Mouse (Mus musculus) forebrain, embryonic 13.5 days (tissue): ENCODE measurements around the gene Xylt1. TPM values are rescaled to one million over a fixed set of nuclear protein-coding genes. Genes with fewer than 3 reads are reported as not detected.
A peak's percentile ranks its signal among the peaks of the same experiment; 100 is the strongest.

Source experiments
- ATAC-seq: fragments of 200-750 bp; cut with Nextera tagmentation; 2 replicates; pipeline ENCODE4 v1.8.0; 2017
- H3K27ac ChIP-seq: fragments of 300-500 bp; sonication (generic); 2 replicates; pipeline ENCODE4 v1.5.1; 2015; ENCODE audit warnings: inconsistent platforms, mild to moderate bottlenecking, moderate library complexity
- H3K27me3 ChIP-seq: fragments of 300-500 bp; sonication (generic); 2 replicates; pipeline ENCODE4 v1.6.1; 2015; ENCODE audit warnings: mild to moderate bottlenecking, inconsistent platforms
- H3K36me3 ChIP-seq: fragments of 300-500 bp; sonication (generic); 2 replicates; pipeline ENCODE4 v1.6.1; 2015; ENCODE audit warnings: mild to moderate bottlenecking, inconsistent platforms; ENCODE audit not compliant: poor library complexity, severe bottlenecking
- H3K4me1 ChIP-seq: fragments of 300-500 bp; sonication (generic); 2 replicates; pipeline ENCODE4 v1.6.1; 2015; ENCODE audit warnings: inconsistent platforms
- H3K4me2 ChIP-seq: fragments of 300-500 bp; sonication (generic); 2 replicates; pipeline ENCODE4 v1.6.1; 2015; ENCODE audit warnings: inconsistent platforms, mild to moderate bottlenecking, moderate library complexity
- H3K4me3 ChIP-seq: fragments of 300-500 bp; sonication (generic); 2 replicates; pipeline ENCODE4 v1.5.1; 2015; ENCODE audit warnings: mild to moderate bottlenecking, inconsistent platforms
- H3K9ac ChIP-seq: fragments of 300-500 bp; sonication (generic); 2 replicates; pipeline ENCODE4 v1.6.1; 2015; ENCODE audit warnings: mild to moderate bottlenecking, inconsistent platforms
- H3K9me3 ChIP-seq: fragments of 300-500 bp; sonication (generic); replicated peaks from 2 replicates; pipeline ENCODE4 v1.6.1; 2016; ENCODE audit warnings: inconsistent platforms
- WGBS: fragments of 180-500 bp; shearing (Covaris S2); methylation state at CpG from one replicate; pipeline ENCODE4 v1.1.7; 2015; 5-methylcytosine and 5-hydroxymethylcytosine counted together
- polyA plus RNA-seq: library from polyadenylated mRNA; unstranded; fragments of >200 nt; fragmentation: Nextera tagmentation; extraction: Ambion mirVana; gene quantifications from 2 replicates; pipeline ENCODE4 v1.2.1, GENCODE M21; 2015

Xylt1 gene
- polyA plus RNA-seq, 1 experiment from 2014 or later = 2.5 TPM

DNA sequence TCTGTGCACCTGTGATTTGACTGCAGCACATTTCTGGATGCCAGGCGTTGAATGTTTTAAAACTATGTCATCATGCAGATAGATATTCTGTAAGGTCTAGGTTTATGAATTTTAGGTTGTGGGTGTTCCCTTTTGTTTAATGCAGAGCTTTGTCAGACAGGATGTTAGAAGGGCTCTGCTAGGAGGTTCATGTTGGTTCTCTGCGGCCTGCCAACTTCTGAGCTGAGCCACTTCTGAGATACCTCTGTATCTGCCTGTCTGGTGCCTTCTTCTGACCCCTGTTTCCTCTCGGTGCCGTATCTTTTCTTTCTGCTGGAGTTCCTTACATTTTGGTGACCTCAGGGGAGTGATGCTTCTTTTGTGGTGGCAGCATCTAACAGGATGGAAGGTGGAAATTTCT lies 44.1 kb downstream of the Xylt1 start:
- Histone ChIP-seq H3K4me2 (no peak overlapping the region), H3K4me1 (peaks cover 57% of the 10 kb centered on the region), H3K9me3 (no peaks in the 10 kb centered on the region), H3K9ac (no peak overlapping the region), H3K27ac (no peak overlapping the region), H3K36me3 (no peaks in the 10 kb centered on the region), H3K4me3 (no peak overlapping the region), H3K27me3 (no peaks in the 10 kb centered on the region)
- no peak for ATAC-seq
- 86% methylated on average over 4 of the region's 4 CpGs for WGBS

DNA sequence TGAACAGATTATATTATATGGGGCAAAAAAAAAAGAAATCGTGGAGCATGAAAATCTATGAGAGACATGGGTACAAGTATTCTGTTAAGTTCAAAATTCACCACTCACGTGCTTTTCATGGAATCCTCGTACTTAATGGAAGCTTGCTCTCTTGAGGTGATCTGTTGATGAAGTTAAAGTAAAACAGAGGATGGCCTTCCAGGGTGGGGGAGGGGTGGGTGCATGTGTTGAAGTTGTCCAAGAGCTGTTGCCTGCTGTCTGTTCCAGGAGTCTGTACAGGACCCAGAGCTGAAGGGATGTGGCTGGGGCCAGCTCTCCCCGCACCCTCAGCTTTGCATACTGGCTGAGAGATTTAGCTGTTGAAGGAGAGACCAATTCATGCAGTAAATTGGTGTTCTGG lies 45.6 kb downstream of the Xylt1 start:
- no peak overlapping the region for H3K9ac ChIP-seq
- no peaks in the 10 kb centered on the region for H3K36me3 ChIP-seq
- H3K4me1 ChIP-seq = peaks cover 48% of the 10 kb centered on the region
- H3K4me3 ChIP-seq = no peak overlapping the region
- no peak for ATAC-seq
- no peaks in the 10 kb centered on the region for H3K9me3 ChIP-seq
- no peak overlapping the region for H3K27ac ChIP-seq
- no peak overlapping the region for H3K4me2 ChIP-seq
- no peaks in the 10 kb centered on the region for H3K27me3 ChIP-seq
- WGBS = 81% methylated on average over 4 of the region's 4 CpGs

DNA sequence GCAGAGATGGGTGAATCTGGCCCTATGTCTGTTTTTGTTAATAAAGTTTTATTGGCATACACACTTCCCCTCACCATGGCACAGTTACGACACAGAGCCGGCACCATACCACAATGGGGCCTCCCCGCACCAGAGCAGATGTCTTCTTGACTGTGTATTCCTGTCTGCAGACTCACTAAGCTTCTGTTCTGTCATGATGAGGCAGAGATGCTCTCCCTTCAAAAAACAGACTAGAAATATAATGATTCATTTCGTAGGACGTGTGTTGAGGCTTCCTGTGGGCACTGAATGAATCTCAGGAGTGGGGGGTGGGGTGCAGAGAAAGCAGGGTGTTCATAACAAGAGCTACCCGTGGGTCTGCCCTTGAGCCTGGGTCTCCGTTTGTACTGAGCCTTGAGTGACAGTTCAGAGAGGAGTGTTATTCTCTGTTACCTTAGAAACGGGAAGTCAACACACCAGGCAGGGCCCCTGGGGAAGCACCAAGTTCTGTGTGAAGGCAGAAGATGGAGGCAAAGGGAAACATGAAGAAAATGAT lies 48.0 kb downstream of the Xylt1 start:
- H3K9me3 ChIP-seq = no peaks in the 10 kb centered on the region
- H3K27ac ChIP-seq = peak overlapping the region; percentile 33

DNA sequence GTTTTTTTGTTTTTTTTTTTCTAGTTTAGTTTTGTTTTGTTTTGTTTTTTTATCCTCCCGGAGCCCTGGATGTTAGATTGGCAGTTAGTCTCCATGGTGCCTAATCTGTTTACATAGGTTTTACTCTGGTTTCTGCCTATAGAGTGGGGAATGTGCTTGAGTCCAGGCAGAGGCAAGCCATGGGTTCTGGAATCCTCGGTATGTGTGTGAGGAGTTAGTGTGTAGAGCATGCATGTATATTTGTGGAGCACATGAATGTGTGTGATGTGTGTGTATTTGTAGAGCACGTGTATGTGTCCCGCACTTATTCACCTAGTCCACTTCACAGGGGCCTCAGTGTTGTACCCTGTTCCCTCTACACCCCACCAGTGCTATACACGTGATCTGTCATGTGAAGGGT lies 48.7 kb downstream of the Xylt1 start:
- ATAC-seq = no peak

More for the DNA sequence above, 48.0 kb downstream of the Xylt1 start:
- 37% methylated on average over 8 of the region's 8 CpGs for WGBS
- H3K4me3 ChIP-seq = no peak overlapping the region
- peaks cover 40% of the 10 kb centered on the region for H3K4me1 ChIP-seq
- H3K9ac ChIP-seq = no peak overlapping the region
- peak; percentile 58; the same call in 1 of the 2 replicates for ATAC-seq
- no peak overlapping the region for H3K4me2 ChIP-seq
- no peaks in the 10 kb centered on the region for H3K27me3 ChIP-seq
- H3K36me3 ChIP-seq = no peaks in the 10 kb centered on the region

DNA sequence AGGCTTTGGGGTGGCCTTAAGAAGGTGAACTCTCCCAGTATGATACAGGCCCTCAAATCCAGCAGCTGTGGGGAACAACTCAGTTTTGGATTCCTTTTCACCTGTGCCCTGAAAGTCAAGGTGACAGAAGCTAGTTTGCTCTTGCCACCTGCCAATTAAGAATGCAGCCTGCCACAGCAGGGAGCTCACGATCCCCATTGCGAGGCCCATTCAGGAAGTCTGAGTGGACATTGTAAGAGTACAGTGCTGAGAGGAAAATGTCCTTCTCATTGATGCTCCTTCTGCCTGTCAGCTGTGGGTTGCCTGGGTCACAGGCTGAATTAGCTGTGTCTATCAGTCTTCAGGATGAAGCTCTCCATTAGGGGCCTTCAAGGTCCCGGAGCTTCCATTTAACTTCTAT lies 49.1 kb downstream of the Xylt1 start:
- Histone ChIP-seq H3K4me2 (no peak overlapping the region), H3K9ac (no peak overlapping the region), H3K27ac (no peak overlapping the region), H3K36me3 (no peaks in the 10 kb centered on the region), H3K4me3 (no peak overlapping the region), H3K4me1 (peaks cover 41% of the 10 kb centered on the region), H3K9me3 (no peaks in the 10 kb centered on the region), H3K27me3 (no peaks in the 10 kb centered on the region)
- ATAC-seq = no peak
- 76% methylated on average over 3 of the region's 3 CpGs for WGBS

More for the DNA sequence above, 48.7 kb downstream of the Xylt1 start:
- H3K27ac ChIP-seq = no peak overlapping the region
- no peaks in the 10 kb centered on the region for H3K36me3 ChIP-seq
- 80% methylated on average over 5 of the region's 5 CpGs for WGBS
- no peaks in the 10 kb centered on the region for H3K9me3 ChIP-seq
- no peak overlapping the region for H3K4me3 ChIP-seq
- no peak overlapping the region for H3K4me2 ChIP-seq
- H3K9ac ChIP-seq = no peak overlapping the region
- H3K27me3 ChIP-seq = no peaks in the 10 kb centered on the region
- H3K4me1 ChIP-seq = peaks cover 41% of the 10 kb centered on the region

GRCm38 (mm10) chr7:117430361-117430935 lies 49.7 kb downstream of the Xylt1 start:
- 88% methylated on average over 5 of the region's 5 CpGs for WGBS
- no peak for ATAC-seq
- Histone ChIP-seq H3K36me3 (no peaks in the 10 kb centered on the region), H3K9ac (no peak overlapping the region), H3K27ac (no peak overlapping the region), H3K27me3 (no peaks in the 10 kb centered on the region), H3K4me3 (no peak overlapping the region), H3K4me1 (peaks cover 42% of the 10 kb centered on the region), H3K9me3 (no peaks in the 10 kb centered on the region), H3K4me2 (no peak overlapping the region)

DNA sequence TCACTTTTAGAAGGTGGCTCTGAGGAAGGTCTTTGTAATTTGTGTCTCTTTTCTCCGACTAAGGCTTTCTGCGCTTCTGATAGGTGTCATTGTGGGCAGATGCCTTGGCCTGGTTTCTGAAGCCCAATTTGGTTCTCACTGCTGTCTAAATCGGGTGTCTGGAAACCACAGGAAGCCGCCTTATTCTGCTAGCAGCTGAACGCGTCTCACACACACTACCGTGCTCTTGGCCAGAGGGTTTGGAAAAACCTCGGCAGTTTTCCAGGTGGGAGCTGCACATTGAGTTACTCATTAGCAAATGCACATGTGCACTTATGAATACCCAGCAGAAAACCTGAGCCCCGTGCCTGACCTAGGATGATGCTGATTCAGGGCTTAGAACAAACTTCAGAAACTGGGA lies 52.9 kb downstream of the Xylt1 start:
- no peaks in the 10 kb centered on the region for H3K36me3 ChIP-seq
- H3K9me3 ChIP-seq = no peaks in the 10 kb centered on the region
- H3K27ac ChIP-seq = peak overlapping the region; percentile 25; the same call in 1 of the 2 replicates
- H3K27me3 ChIP-seq = no peaks in the 10 kb centered on the region
- WGBS = 66% methylated on average over 9 of the region's 9 CpGs
- ATAC-seq = no peak
- no peak overlapping the region for H3K4me3 ChIP-seq
- peaks cover 55% of the 10 kb centered on the region for H3K4me1 ChIP-seq
- no peak overlapping the region for H3K4me2 ChIP-seq
- H3K9ac ChIP-seq = no peak overlapping the region

GRCm38 (mm10) chr7:117435091-117435490 lies 54.3 kb downstream of the Xylt1 start:
- H3K4me2 ChIP-seq = no peak overlapping the region
- 86% methylated on average over 3 of the region's 3 CpGs for WGBS
- ATAC-seq = no peak
- no peak overlapping the region for H3K27ac ChIP-seq
- no peaks in the 10 kb centered on the region for H3K9me3 ChIP-seq
- H3K36me3 ChIP-seq = no peaks in the 10 kb centered on the region
- no peak overlapping the region for H3K9ac ChIP-seq
- H3K4me3 ChIP-seq = no peak overlapping the region
- H3K4me1 ChIP-seq = peaks cover 48% of the 10 kb centered on the region
- H3K27me3 ChIP-seq = no peaks in the 10 kb centered on the region

DNA sequence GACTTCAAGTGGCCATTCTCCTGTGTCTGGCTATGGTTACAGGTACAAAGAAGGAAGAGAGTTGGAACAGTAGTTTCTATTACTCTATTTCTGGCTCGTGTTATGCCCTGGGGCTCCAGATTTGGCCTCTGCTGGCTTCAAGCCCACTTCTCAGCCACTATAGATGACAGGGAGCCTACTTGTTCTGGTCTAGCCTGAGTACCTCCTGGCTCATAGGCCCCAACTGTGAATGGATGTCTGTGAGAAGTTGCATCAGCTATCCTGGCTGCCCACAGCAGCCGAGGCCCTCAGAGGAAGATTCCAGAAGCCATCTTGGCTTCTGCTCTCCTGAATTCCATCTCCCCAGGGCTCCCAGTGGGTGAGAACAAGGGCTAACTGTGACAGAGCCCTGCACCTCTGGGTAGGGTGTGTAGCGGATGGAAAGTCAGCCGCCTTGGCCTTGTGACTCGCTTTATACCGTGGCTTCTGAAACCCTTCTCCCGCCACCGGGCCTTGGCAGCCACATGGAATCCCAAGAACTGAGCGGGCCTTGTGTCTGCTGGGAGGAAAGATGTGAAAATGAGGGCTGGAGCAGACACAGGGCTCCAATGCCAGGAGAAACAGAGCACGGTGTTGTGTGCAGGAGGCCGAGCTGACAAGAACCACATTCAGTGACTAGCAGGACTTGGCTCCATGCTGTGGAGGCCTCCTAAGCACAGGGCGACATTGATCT lies 55.1 kb downstream of the Xylt1 start:
- ATAC-seq = peak; percentile 22; the same call in 1 of the 2 replicates
- H3K9me3 ChIP-seq = no peaks in the 10 kb centered on the region
- no peak overlapping the region for H3K9ac ChIP-seq
- no peak overlapping the region for H3K4me3 ChIP-seq
- WGBS = 89% methylated on average over 12 of the region's 12 CpGs
- H3K27me3 ChIP-seq = no peaks in the 10 kb centered on the region
- no peaks in the 10 kb centered on the region for H3K36me3 ChIP-seq
- 0 out of 2 replicates have a peak overlapping the region, but pooled peaks have one; percentile 4 for H3K27ac ChIP-seq
- no peak overlapping the region for H3K4me2 ChIP-seq
- peaks cover 44% of the 10 kb centered on the region for H3K4me1 ChIP-seq

DNA sequence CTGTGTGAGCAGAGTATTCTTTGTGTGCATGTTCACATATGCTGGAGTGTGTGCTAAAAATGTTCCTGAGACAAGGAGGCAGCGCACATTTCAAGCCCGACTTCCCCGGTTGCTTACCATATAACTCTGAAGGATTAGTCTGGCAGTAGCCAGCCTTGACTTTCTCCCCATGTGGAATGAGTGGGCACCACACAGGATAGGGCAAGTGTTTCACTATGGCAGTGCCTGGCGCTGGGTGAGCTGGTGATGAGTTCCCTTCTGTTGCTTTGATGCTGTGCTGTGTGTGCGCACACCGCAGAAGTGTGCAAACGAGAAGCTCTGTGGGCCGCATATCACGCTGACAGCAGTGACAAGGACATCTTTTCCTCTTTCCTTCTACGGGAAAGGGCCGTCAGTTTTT lies 56.1 kb downstream of the Xylt1 start:
- WGBS = 87% methylated on average over 11 of the region's 11 CpGs
- Histone ChIP-seq H3K4me3 (no peak overlapping the region), H3K27me3 (no peaks in the 10 kb centered on the region), H3K27ac (no peak overlapping the region), H3K9ac (no peak overlapping the region), H3K9me3 (0 out of 2 replicates have a peak, but pooled peaks cover 2% of the 10 kb centered on the region), H3K4me1 (peaks cover 42% of the 10 kb centered on the region), H3K4me2 (no peak overlapping the region), H3K36me3 (no peaks in the 10 kb centered on the region)
- no peak for ATAC-seq

GRCm38 (mm10) chr7:117440994-117441393 lies 60.2 kb downstream of the Xylt1 start:
- H3K27me3 ChIP-seq = no peaks in the 10 kb centered on the region

GRCm38 (mm10) chr7:117442639-117443038 lies 61.9 kb downstream of the Xylt1 start:
- Histone ChIP-seq H3K9me3 (0 out of 2 replicates have a peak, but pooled peaks cover 4% of the 10 kb centered on the region), H3K9ac (no peak overlapping the region), H3K36me3 (no peaks in the 10 kb centered on the region), H3K4me1 (peaks cover 9% of the 10 kb centered on the region; the same call in 1 of the 2 replicates), H3K4me3 (no peak overlapping the region), H3K27me3 (no peaks in the 10 kb centered on the region), H3K27ac (no peak overlapping the region), H3K4me2 (no peak overlapping the region)
- WGBS = 85% methylated on average over 2 of the region's 2 CpGs
- no peak for ATAC-seq

More at GRCm38 (mm10) chr7:117440994-117441393, 60.2 kb downstream of the Xylt1 start:
- WGBS = 88% methylated on average over 3 of the region's 3 CpGs
- ATAC-seq = no peak
- H3K9me3 ChIP-seq = 0 out of 2 replicates have a peak, but pooled peaks cover 4% of the 10 kb centered on the region
- H3K9ac ChIP-seq = no peak overlapping the region
- H3K36me3 ChIP-seq = no peaks in the 10 kb centered on the region
- H3K4me3 ChIP-seq = no peak overlapping the region
- H3K4me1 ChIP-seq = peaks cover 20% of the 10 kb centered on the region
- no peak overlapping the region for H3K4me2 ChIP-seq
- no peak overlapping the region for H3K27ac ChIP-seq
